Mouse (Mus musculus): ENCODE data around the gene Trpm1. TPM values are rescaled to one million over a fixed set of nuclear protein-coding genes. Genes with fewer than 3 reads are reported as not detected.
A peak's percentile ranks its signal among the peaks of the same experiment; 100 is the strongest.

Trpm1 gene
- polyA plus RNA-seq, 1 experiment from 2014 or later: 0.15 TPM

- Histone ChIP-seq H3K27me3 (no peaks in the 10 kb centered on the region), H3K4me1 (no peaks in the 10 kb centered on the region), H3K9ac (replicated peaks) (no peak overlapping the region), H3K36me3 (no peaks in the 10 kb centered on the region), H3K27ac (replicated peaks) (no peak overlapping the region), H3K4me3 (no peak overlapping the region), H3K4me2 (replicated peaks) (no peak overlapping the region), H3K9me3 (no peaks in the 10 kb centered on the region)
- ATAC-seq (replicated peaks): no peak
- WGBS: 62% methylated on average over 27 of the region's 27 CpGs
These were observed 72.9 kb downstream of the Trpm1 start for GRCm38 (mm10) chr7:64226339-64227194.

GRCm38 (mm10) chr7:64227586-64227985 lies 74.0 kb downstream of the Trpm1 start:
- ATAC-seq (replicated peaks): no peak
- H3K36me3 ChIP-seq: no peaks in the 10 kb centered on the region
- 89% methylated on average over 5 of the region's 5 CpGs for WGBS

DNA sequence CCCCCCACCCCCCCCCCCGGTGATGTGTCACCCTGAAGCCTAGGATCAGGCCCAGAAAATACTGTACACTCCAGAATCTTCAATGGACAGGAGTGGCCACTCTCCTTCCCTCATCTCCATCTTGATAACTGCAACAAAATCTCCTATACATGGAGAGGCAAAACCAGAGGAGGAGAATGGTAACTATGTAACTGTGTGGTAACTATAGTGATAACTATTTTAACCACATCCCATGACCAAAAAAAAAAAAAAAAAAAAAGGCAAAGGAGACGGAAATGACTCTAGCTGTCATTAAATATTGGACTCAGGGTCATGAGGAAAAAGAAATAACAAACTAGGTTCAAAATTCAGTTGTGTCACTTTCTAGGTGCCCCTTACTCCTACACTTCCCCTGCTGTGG lies 74.7 kb downstream of the Trpm1 start:
- H3K27ac ChIP-seq (replicated peaks): no peak overlapping the region
- WGBS: 90% methylated on average over 2 of the region's 2 CpGs
- no peak overlapping the region for H3K9ac ChIP-seq (replicated peaks)
- H3K9me3 ChIP-seq: no peaks in the 10 kb centered on the region
- H3K4me1 ChIP-seq: no peaks in the 10 kb centered on the region
- H3K4me3 ChIP-seq: no peak overlapping the region
- ATAC-seq (replicated peaks): no peak
- H3K36me3 ChIP-seq: no peaks in the 10 kb centered on the region
- H3K27me3 ChIP-seq: no peaks in the 10 kb centered on the region
- no peak overlapping the region for H3K4me2 ChIP-seq (replicated peaks)

More at GRCm38 (mm10) chr7:64227586-64227985, 74.0 kb downstream of the Trpm1 start:
- Histone ChIP-seq H3K9me3 (no peaks in the 10 kb centered on the region), H3K4me2 (replicated peaks) (no peak overlapping the region), H3K4me1 (no peaks in the 10 kb centered on the region), H3K27ac (replicated peaks) (no peak overlapping the region), H3K9ac (replicated peaks) (no peak overlapping the region), H3K4me3 (no peak overlapping the region), H3K27me3 (no peaks in the 10 kb centered on the region)

DNA sequence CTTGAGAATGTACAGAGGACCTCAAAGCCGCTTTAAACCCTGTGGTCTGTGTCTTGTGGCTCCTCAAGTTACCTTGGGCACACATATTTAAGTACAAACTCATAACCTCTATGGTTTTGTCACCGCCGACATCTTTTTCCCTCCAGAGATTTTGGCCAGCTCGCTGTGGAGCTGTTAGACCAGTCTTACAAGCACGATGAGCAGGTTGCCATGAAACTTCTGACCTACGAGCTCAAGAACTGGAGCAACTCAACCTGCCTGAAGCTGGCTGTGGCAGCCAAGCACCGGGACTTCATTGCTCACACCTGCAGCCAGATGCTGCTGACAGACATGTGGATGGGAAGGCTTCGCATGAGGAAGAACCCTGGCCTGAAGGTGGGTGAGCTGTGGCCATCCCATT lies 76.3 kb downstream of the Trpm1 start:
- Histone ChIP-seq H3K4me3 (no peak overlapping the region), H3K9me3 (no peaks in the 10 kb centered on the region), H3K4me1 (no peaks in the 10 kb centered on the region), H3K4me2 (replicated peaks) (no peak overlapping the region), H3K36me3 (no peaks in the 10 kb centered on the region), H3K27me3 (no peaks in the 10 kb centered on the region), H3K9ac (replicated peaks) (no peak overlapping the region), H3K27ac (replicated peaks) (no peak overlapping the region)
- ATAC-seq (replicated peaks): no peak
- 94% methylated on average over 8 of the region's 8 CpGs for WGBS

DNA sequence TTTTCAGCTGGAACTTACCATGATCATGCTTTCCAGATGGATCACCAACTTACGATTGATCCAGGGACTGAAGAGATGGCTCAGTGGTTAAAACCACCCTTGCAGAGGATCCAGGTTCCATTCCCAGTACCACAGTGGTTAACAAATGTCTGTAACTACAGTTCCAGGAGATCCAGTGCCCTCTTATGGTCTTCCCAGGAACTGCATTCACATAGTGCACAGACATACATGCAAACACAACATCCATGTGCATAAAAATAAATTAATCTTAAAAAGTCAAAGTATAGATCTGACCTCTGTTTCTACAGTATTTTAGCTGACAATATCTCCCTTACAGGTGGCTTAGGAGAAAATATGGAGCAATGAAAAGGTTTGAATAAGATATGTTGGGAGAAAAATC lies 77.4 kb downstream of the Trpm1 start:
- Histone ChIP-seq H3K27ac (replicated peaks) (no peak overlapping the region), H3K4me3 (no peak overlapping the region), H3K4me2 (replicated peaks) (no peak overlapping the region), H3K36me3 (no peaks in the 10 kb centered on the region), H3K27me3 (no peaks in the 10 kb centered on the region), H3K9ac (replicated peaks) (no peak overlapping the region), H3K9me3 (no peaks in the 10 kb centered on the region), H3K4me1 (no peaks in the 10 kb centered on the region)
- WGBS: 100% methylated on average over 1 of the region's 1 CpGs
- ATAC-seq (replicated peaks): no peak

DNA sequence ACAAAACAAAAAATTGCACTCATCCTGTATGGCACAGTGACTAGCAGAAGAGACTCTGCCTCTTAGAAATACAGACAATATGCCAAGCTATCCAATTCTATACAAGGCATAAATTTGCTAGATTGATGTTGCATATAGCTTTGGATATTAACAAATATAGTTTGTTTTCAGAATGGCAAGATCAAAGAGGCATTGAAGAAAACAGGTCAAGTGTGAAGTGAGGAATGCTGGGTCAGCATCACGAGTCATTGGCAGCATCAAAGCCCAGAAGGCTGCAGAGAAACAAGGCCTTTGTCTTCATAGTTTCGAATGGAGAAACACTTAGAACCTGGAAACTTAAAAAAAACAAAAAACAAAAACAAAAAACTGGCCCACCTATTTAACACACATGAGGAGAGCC lies 78.4 kb downstream of the Trpm1 start:
- 33% methylated on average over 2 of the region's 2 CpGs for WGBS
- no peak overlapping the region for H3K27ac ChIP-seq (replicated peaks)
- H3K9me3 ChIP-seq: no peaks in the 10 kb centered on the region
- no peak overlapping the region for H3K4me2 ChIP-seq (replicated peaks)
- H3K4me3 ChIP-seq: no peak overlapping the region
- H3K9ac ChIP-seq (replicated peaks): no peak overlapping the region
- no peaks in the 10 kb centered on the region for H3K36me3 ChIP-seq
- ATAC-seq (replicated peaks): no peak
- no peaks in the 10 kb centered on the region for H3K27me3 ChIP-seq
- no peaks in the 10 kb centered on the region for H3K4me1 ChIP-seq

DNA sequence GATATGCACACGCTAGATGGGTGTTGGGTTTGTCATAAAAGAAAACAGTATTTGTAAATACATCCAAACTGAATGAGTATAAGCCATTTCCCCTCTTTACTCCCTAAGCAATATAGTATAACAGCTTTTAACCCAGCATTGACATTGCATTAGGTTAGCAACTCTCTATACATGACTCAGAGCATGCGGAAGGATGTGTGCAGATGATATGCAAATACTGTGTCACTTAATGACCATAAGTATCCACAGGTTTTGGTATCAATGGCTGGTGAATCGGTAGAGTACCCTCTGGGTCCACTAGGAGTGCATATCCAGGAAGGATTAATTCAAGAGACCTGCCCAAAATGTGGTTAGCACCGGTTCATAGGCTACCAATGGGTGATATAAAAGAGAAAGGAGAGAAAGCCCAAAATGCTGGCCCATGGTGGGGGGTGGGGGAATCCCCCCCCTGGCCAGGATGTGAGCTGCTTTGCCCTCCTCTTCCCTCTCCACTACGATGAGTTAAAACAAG lies 80.7 kb downstream of the Trpm1 start:
- H3K27me3 ChIP-seq: no peaks in the 10 kb centered on the region
- H3K9me3 ChIP-seq: no peaks in the 10 kb centered on the region
- H3K36me3 ChIP-seq: no peaks in the 10 kb centered on the region
- no peak overlapping the region for H3K4me2 ChIP-seq (replicated peaks)
- peaks cover 4% of the 10 kb centered on the region; the same call in 1 of the 2 replicates for H3K4me1 ChIP-seq
- ATAC-seq (replicated peaks): no peak
- 83% methylated on average over 5 of the region's 5 CpGs for WGBS
- no peak overlapping the region for H3K27ac ChIP-seq (replicated peaks)
- H3K9ac ChIP-seq (replicated peaks): no peak overlapping the region
- no peak overlapping the region for H3K4me3 ChIP-seq

DNA sequence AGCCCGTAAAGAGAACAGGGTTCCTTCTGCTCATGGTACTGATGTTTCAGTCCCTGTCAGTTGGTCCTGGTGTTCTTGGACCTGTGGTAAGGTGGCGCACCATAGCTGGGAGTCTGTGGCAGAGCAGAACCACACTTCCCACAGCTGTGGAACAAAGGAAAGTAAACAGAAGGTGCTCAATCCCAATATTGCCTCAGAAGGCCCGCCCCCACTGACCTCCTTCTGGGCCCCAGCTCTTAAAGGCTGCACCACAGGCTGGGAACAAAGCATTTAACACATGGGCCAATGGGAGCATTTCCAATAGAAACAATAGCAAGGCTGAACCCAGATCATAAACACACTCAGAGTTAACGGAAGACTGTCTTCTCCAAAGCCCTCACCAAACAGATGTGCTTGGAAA lies 82.9 kb downstream of the Trpm1 start:
- ATAC-seq (replicated peaks): no peak
- Histone ChIP-seq H3K9ac (replicated peaks) (no peak overlapping the region), H3K27ac (replicated peaks) (no peak overlapping the region), H3K4me3 (no peak overlapping the region), H3K4me2 (replicated peaks) (no peak overlapping the region), H3K27me3 (no peaks in the 10 kb centered on the region), H3K9me3 (no peaks in the 10 kb centered on the region), H3K36me3 (no peaks in the 10 kb centered on the region), H3K4me1 (peaks cover 4% of the 10 kb centered on the region; the same call in 1 of the 2 replicates)
- 73% methylated on average over 4 of the region's 4 CpGs for WGBS

DNA sequence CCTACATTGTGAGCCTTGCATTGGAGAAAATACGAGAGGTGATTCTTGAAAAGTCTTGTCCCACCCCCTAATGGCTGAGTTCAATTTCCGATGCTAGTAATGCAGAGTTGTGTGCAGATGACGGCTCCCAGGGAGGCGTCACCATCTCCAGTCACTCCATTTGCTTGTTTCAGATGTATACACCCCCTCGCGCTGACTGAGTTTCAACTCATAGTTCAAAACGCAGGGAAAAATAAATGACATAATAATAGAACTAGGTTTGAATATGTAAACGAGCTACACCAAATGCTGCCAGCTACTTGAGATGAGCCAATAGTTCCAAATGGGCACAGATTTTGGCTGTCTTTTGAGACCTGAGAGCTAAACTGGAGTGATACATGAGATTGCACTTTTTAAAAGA lies 84.1 kb downstream of the Trpm1 start:
- no peak overlapping the region for H3K9ac ChIP-seq (replicated peaks)
- no peaks in the 10 kb centered on the region for H3K9me3 ChIP-seq
- 75% methylated on average over 8 of the region's 8 CpGs for WGBS
- no peaks in the 10 kb centered on the region for H3K27me3 ChIP-seq
- no peak overlapping the region for H3K4me2 ChIP-seq (replicated peaks)
- no peaks in the 10 kb centered on the region for H3K36me3 ChIP-seq
- ATAC-seq (replicated peaks): peak; percentile 35; the same call in 1 of the 2 replicates
- peaks cover 4% of the 10 kb centered on the region; the same call in 1 of the 2 replicates for H3K4me1 ChIP-seq
- H3K27ac ChIP-seq (replicated peaks): no peak overlapping the region
- no peak overlapping the region for H3K4me3 ChIP-seq

DNA sequence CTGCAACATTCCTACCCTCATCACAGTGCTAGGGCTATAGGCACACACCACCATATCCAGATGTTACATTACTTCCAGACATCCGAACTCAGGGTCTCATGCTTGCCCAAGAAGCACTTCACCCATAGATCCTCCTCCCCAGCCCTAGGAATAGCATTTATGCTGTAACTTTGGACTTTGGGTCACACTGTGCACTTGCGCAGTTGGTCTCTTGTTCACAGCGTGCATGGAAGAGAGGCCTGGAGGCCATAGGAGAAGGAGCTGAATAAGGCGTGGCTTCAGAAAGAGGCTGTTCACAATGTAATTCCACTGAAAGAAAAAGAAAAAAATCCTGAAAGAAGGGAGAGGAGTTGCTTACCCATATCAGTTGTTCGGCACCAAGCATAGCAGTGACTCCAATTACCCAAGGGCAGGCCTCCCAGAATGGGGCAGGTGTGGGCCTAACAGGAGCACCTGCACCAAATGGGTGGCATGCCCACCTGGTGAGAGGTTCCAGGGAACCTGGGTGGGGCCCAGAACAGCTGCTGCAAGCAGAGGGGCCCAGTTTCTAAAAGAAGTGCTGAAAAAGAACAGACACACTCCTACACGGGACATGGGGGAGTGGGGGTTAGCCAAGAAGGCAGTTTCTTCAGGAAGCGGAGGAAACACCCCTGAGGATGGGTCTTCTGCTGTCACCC lies 84.9 kb downstream of the Trpm1 start:
- 93% methylated on average over 7 of the region's 7 CpGs for WGBS
- H3K9ac ChIP-seq (replicated peaks): no peak overlapping the region
- H3K4me2 ChIP-seq (replicated peaks): no peak overlapping the region
- no peaks in the 10 kb centered on the region for H3K36me3 ChIP-seq
- H3K27ac ChIP-seq (replicated peaks): no peak overlapping the region
- no peaks in the 10 kb centered on the region for H3K9me3 ChIP-seq
- 0 out of 2 replicates have a peak, but pooled peaks have one; percentile 13 for ATAC-seq (replicated peaks)
- peaks cover 4% of the 10 kb centered on the region; the same call in 1 of the 2 replicates for H3K4me1 ChIP-seq
- no peak overlapping the region for H3K4me3 ChIP-seq
- no peaks in the 10 kb centered on the region for H3K27me3 ChIP-seq

GRCm38 (mm10) chr7:64239138-64239805 lies 85.6 kb downstream of the Trpm1 start:
- Histone ChIP-seq H3K4me1 (peaks cover 4% of the 10 kb centered on the region; the same call in 1 of the 2 replicates), H3K27me3 (no peaks in the 10 kb centered on the region), H3K9me3 (no peaks in the 10 kb centered on the region), H3K4me2 (replicated peaks) (no peak overlapping the region), H3K27ac (replicated peaks) (no peak overlapping the region), H3K36me3 (no peaks in the 10 kb centered on the region), H3K4me3 (no peak overlapping the region), H3K9ac (replicated peaks) (no peak overlapping the region)
- ATAC-seq (replicated peaks): no peak
- 84% methylated on average over 9 of the region's 9 CpGs for WGBS

GRCm38 (mm10) chr7:64239806-64240315 lies 86.2 kb downstream of the Trpm1 start:
- H3K9ac ChIP-seq (replicated peaks): no peak overlapping the region
- 64% methylated on average over 4 of the region's 4 CpGs for WGBS
- no peak for ATAC-seq (replicated peaks)

More at GRCm38 (mm10) chr7:64239806-64240315, 86.2 kb downstream of the Trpm1 start:
- H3K36me3 ChIP-seq: no peaks in the 10 kb centered on the region
- no peak overlapping the region for H3K27ac ChIP-seq (replicated peaks)
- H3K4me2 ChIP-seq (replicated peaks): no peak overlapping the region
- no peaks in the 10 kb centered on the region for H3K27me3 ChIP-seq
- H3K9me3 ChIP-seq: no peaks in the 10 kb centered on the region
- no peak overlapping the region for H3K4me3 ChIP-seq
- H3K4me1 ChIP-seq: peaks cover 4% of the 10 kb centered on the region; the same call in 1 of the 2 replicates

Measured in forebrain, embryonic 15.5 days (tissue).